Mouse (Mus musculus): ENCODE measurements around the gene Lgals4.
"Not testable (repeated sequence)": the region's sequence is repeated elsewhere in the genome, so short reads cannot be mapped to it uniquely, and the experiment has no call there.

Gene Lgals4

DNA sequence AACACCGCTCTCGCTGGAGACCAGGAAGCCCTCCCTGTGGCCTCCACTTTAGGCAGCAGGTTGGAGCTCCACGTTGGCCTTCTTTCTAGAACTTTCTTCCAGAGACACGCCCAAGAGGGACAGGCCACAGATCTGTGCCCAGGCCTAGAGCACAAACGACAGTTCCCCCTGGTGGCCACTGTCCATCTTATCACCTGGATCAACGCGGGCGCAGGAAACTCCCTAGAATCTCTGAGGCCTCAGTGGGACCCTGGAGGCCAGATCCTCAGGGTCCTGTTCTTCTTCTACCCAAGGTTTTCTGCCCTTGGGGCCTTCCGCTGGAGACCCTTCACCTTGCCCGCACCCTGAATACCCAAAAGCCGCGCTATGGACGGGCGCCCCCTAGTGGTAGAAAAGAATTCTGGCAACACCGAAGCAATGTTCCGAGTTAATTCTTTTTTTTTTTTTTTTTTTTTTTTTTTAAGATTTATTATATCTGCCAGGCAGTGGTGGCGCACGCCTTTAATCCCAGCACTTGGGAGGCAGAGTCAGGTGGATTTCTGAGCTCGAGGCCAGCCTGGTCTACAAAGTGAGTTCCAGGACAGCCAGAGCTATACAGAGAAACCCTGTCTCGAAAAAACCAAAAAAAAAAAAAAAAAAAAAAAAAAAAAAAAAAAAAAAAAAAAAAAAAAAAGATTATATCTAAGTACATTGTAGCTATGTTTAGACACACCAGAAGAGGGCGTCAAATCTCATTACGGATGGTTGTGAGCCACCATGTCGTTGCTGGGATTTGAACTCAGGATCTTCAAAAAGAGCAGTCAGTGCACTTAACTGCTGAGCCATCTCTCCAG is 34.1 kb downstream of the Lgals4 start:
- peak; percentile 64 to 79 for DNase-seq

GRCm38 (mm10) chr7:28870901-28871664 is 37.4 kb downstream of the Lgals4 start:
- DNase-seq: no peak

DNA sequence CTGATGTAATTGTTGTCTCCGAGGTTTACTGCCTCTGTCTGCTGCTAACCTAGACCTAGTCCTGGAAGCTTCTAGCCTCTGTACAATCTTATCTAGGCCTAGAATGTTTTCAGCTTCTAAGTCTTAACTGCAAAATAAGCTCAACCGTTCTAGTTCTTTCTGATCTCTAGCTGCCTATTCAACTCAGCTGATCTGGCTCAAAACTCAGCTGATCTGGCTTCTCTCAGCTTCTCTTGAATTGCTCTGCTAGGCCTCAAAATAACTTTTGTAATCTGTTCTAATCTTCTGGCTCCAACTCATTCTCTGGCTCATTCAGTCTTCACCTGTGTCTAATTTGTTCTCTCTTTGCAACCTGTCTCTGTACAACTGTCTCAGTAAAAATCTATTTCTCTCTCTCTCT is 40.9 kb downstream of the Lgals4 start:
- DNase-seq: no peak

- no peak for DNase-seq
Measured at GRCm38 (mm10) chr7:28876099-28876498, 42.4 kb downstream of the Lgals4 start.

- DNase-seq: no peak
Measured at GRCm38 (mm10) chr7:28877155-28877554, 43.5 kb downstream of the Lgals4 start.

DNA sequence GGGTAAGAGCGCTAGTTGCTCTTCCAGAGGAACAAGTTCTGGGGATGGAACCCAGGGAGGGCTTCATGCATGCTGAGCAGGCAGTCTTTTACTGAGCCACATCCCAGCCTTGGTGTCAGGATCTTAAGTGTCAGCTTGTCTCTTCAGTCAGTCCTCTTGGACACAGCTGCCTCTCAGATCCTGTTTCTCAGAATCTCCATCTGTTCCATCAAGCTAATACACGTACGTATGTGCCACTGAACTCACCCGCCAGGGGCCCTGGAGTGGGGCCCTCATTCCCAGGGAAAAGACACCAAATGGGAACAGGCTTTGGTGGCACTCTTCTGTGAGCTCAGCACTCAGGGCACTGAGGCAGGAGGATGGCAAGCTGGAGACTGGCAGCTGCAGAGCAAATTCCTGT is 44.2 kb downstream of the Lgals4 start:
- no peak for DNase-seq

GRCm38 (mm10) chr7:28879606-28880005 is 46.0 kb downstream of the Lgals4 start:
- no peak for DNase-seq

GRCm38 (mm10) chr7:28880554-28880953 is 46.9 kb downstream of the Lgals4 start:
- DNase-seq: no peak

- no peak for DNase-seq
Measured at GRCm38 (mm10) chr7:28881199-28881598, 47.5 kb downstream of the Lgals4 start, which contains the start of gene Capn12. TSS of gene Capn12 (plus strand) at chr7:28881422.

DNA sequence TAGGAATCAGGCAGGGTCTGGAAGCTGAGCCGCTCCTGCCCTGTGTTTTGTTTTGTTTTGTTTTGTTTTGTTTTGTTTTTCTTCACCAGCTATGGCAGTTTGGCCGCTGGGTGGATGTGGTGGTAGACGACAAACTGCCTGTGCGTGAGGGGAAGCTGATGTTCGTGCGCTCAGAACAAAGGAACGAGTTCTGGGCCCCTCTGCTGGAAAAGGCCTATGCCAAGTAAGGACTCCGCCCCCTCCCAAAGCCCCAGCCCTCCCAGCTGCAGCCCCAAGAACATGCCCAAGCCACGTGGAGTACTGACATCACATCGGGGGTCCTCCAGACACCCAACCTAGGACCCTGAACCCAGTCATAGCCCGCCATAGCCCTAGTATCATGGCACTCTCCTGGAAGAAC is 49.4 kb downstream of the Lgals4 start:
- no peak for DNase-seq

DNA sequence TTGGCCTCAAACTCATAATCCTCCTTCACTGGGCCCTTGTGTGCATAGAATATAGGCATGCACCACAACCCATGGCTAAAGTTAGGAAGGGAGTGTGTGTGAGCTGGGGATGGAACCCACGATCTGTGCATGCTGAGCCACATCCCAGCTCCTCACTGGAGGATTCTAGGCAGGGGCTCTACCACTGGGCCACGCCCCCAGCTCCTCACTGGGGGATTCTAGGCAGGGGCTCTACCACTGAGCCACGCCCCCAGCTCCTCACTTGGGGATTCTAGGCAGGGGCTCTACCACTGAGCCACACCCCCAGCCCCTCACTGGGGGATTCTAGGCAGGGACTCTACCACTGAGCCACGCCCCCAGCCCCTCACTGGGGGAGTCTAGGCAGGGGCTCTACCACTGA is 50.0 kb downstream of the Lgals4 start:
- DNase-seq: not testable (repeated sequence)

GRCm38 (mm10) chr7:28886486-28886885 is 52.8 kb downstream of the Lgals4 start:
- DNase-seq: no peak

- DNase-seq: peak; percentile 32 to 35
Measured at GRCm38 (mm10) chr7:28888701-28889161, 55.1 kb downstream of the Lgals4 start.
